Mouse (Mus musculus): ENCODE results near the gene Slc35a1. TPM values are rescaled to one million over a fixed set of nuclear protein-coding genes. Genes with fewer than 3 reads are reported as not detected.
"Not testable (repeated sequence)": the region's sequence is repeated elsewhere in the genome, so short reads cannot be mapped to it uniquely, and the experiment has no call there.

Gene Slc35a1
- 28.1 and 32.5 TPM in 2 replicates for polyA plus RNA-seq (2012; rRNA removed)

- peak; percentile 90 for DNase-seq (ENCODE audit: low spot score)
These were observed at the start of gene Slc35a1 for GRCm38 (mm10) chr4:34686874-34687567. TSS of gene Slc35a1 (minus strand) at chr4:34687438.

- no peak for DNase-seq (ENCODE audit: low spot score)
These were observed 47.2 kb upstream of the Slc35a1 start for GRCm38 (mm10) chr4:34734461-34734860.

GRCm38 (mm10) chr4:34733415-34733814, 46.2 kb upstream of the Slc35a1 start:
- DNase-seq (ENCODE audit: low spot score): not testable (repeated sequence)

- peak; percentile 38 for DNase-seq (ENCODE audit: low spot score)
These were observed 42.7 kb upstream of the Slc35a1 start, which contains the start of gene Cfap206 for GRCm38 (mm10) chr4:34729851-34730341. TSS of gene Cfap206 (minus strand) at chr4:34730206.

- DNase-seq (ENCODE audit: low spot score): not testable (repeated sequence)
These were observed 38.5 kb upstream of the Slc35a1 start for GRCm38 (mm10) chr4:34725710-34726109.

- no peak for DNase-seq (ENCODE audit: low spot score)
These were observed 37.1 kb upstream of the Slc35a1 start for GRCm38 (mm10) chr4:34724306-34724705.

- no peak for DNase-seq (ENCODE audit: low spot score)
These were observed 35.9 kb upstream of the Slc35a1 start for GRCm38 (mm10) chr4:34723186-34723585.

GRCm38 (mm10) chr4:34720127-34720895, 33.1 kb upstream of the Slc35a1 start:
- DNase-seq (ENCODE audit: low spot score): no peak

GRCm38 (mm10) chr4:34719421-34719820, 32.2 kb upstream of the Slc35a1 start:
- DNase-seq (ENCODE audit: low spot score): no peak

GRCm38 (mm10) chr4:34715062-34715461, 27.8 kb upstream of the Slc35a1 start:
- DNase-seq (ENCODE audit: low spot score): no peak

GRCm38 (mm10) chr4:34708127-34708526, 20.9 kb upstream of the Slc35a1 start:
- DNase-seq (ENCODE audit: low spot score): no peak

GRCm38 (mm10) chr4:34707248-34707647, 20.0 kb upstream of the Slc35a1 start:
- DNase-seq (ENCODE audit: low spot score): no peak

GRCm38 (mm10) chr4:34703029-34703428, 15.8 kb upstream of the Slc35a1 start:
- DNase-seq (ENCODE audit: low spot score): no peak

- no peak for DNase-seq (ENCODE audit: low spot score)
These were observed 15.0 kb upstream of the Slc35a1 start for GRCm38 (mm10) chr4:34702231-34702630.

- DNase-seq (ENCODE audit: low spot score): peak; percentile 37
These were observed 14.3 kb upstream of the Slc35a1 start for GRCm38 (mm10) chr4:34701528-34701927.

- no peak for DNase-seq (ENCODE audit: low spot score)
These were observed 783 bp upstream of the Slc35a1 start for GRCm38 (mm10) chr4:34688021-34688420.

GRCm38 (mm10) chr4:34680530-34680929, 6.7 kb downstream of the Slc35a1 start:
- DNase-seq (ENCODE audit: low spot score): no peak

- DNase-seq (ENCODE audit: low spot score): no peak
These were observed 13.5 kb downstream of the Slc35a1 start for GRCm38 (mm10) chr4:34673721-34674120.

- no peak for DNase-seq (ENCODE audit: low spot score)
These were observed 19.3 kb downstream of the Slc35a1 start for GRCm38 (mm10) chr4:34667923-34668322.

GRCm38 (mm10) chr4:34661927-34662326, 25.3 kb downstream of the Slc35a1 start:
- DNase-seq (ENCODE audit: low spot score): no peak

GRCm38 (mm10) chr4:34661514-34661913, 25.7 kb downstream of the Slc35a1 start:
- DNase-seq (ENCODE audit: low spot score): no peak

GRCm38 (mm10) chr4:34659012-34659411, 28.2 kb downstream of the Slc35a1 start:
- no peak for DNase-seq (ENCODE audit: low spot score)

GRCm38 (mm10) chr4:34656101-34656500, 31.1 kb downstream of the Slc35a1 start:
- no peak for DNase-seq (ENCODE audit: low spot score)

Measured in urinary bladder, adult 2 months (tissue).